Mouse (Mus musculus): ENCODE results near the gene Hdc.
"Not testable (repeated sequence)": the region's sequence is repeated elsewhere in the genome, so short reads cannot be mapped to it uniquely, and the experiment has no call there.

Gene Hdc

GRCm38 (mm10) chr2:126619249-126619704 lies at the start of gene Hdc:
Gene Hdc, minus strand, starts transcription at chr2:126619299.
- DNase-seq (ENCODE audit: low spot score in 2 of 2): no peak

GRCm38 (mm10) chr2:126668621-126669252 lies 49.6 kb upstream of the Hdc start:
- no peak for DNase-seq (ENCODE audit: low spot score in 2 of 2)

GRCm38 (mm10) chr2:126665984-126666383 lies 46.9 kb upstream of the Hdc start:
- no peak for DNase-seq (ENCODE audit: low spot score in 2 of 2)

- DNase-seq (ENCODE audit: low spot score in 2 of 2): no peak
Observed at GRCm38 (mm10) chr2:126663481-126663880, 44.4 kb upstream of the Hdc start.

- DNase-seq (ENCODE audit: low spot score in 2 of 2): no peak
Observed at GRCm38 (mm10) chr2:126652929-126653328, 33.8 kb upstream of the Hdc start.

GRCm38 (mm10) chr2:126647762-126648161 lies 28.7 kb upstream of the Hdc start:
- DNase-seq (ENCODE audit: low spot score in 2 of 2): no peak

GRCm38 (mm10) chr2:126646461-126646860 lies 27.4 kb upstream of the Hdc start:
- DNase-seq (ENCODE audit: low spot score in 2 of 2): no peak

- DNase-seq (ENCODE audit: low spot score in 2 of 2): no peak
Observed at GRCm38 (mm10) chr2:126644768-126645167, 25.7 kb upstream of the Hdc start.

GRCm38 (mm10) chr2:126640298-126640697 lies 21.2 kb upstream of the Hdc start:
- DNase-seq (ENCODE audit: low spot score in 2 of 2): no peak

GRCm38 (mm10) chr2:126635939-126636823 lies 17.1 kb upstream of the Hdc start:
- no peak for DNase-seq (ENCODE audit: low spot score in 2 of 2)

GRCm38 (mm10) chr2:126633165-126633564 lies 14.1 kb upstream of the Hdc start:
- DNase-seq (ENCODE audit: low spot score in 2 of 2): no peak

- DNase-seq (ENCODE audit: low spot score in 2 of 2): no peak
Observed at GRCm38 (mm10) chr2:126628455-126628995, 9.4 kb upstream of the Hdc start.

- no peak for DNase-seq (ENCODE audit: low spot score in 2 of 2)
Observed at GRCm38 (mm10) chr2:126623138-126623537, 4.0 kb upstream of the Hdc start.

- no peak for DNase-seq (ENCODE audit: low spot score in 2 of 2)
Observed at GRCm38 (mm10) chr2:126622455-126622854, 3.4 kb upstream of the Hdc start.

- DNase-seq (ENCODE audit: low spot score in 2 of 2): no peak
Observed at GRCm38 (mm10) chr2:126618470-126619179, 474 bp downstream of the Hdc start.

GRCm38 (mm10) chr2:126615355-126615754 lies 3.7 kb downstream of the Hdc start:
- DNase-seq (ENCODE audit: low spot score in 2 of 2): no peak

GRCm38 (mm10) chr2:126609600-126609999 lies 9.5 kb downstream of the Hdc start:
- DNase-seq (ENCODE audit: low spot score in 2 of 2): not testable (repeated sequence)

- no peak for DNase-seq (ENCODE audit: low spot score in 2 of 2)
Observed at GRCm38 (mm10) chr2:126607553-126608203, 11.4 kb downstream of the Hdc start.

- DNase-seq (ENCODE audit: low spot score in 2 of 2): no peak
Observed at GRCm38 (mm10) chr2:126606688-126607062, 12.4 kb downstream of the Hdc start.

GRCm38 (mm10) chr2:126606061-126606687 lies 12.9 kb downstream of the Hdc start:
- DNase-seq (ENCODE audit: low spot score in 2 of 2): peak in 1 of 2 experiments; percentile 25
